Mouse (Mus musculus) midbrain, embryonic 12.5 days (tissue): Measurements from ENCODE around the gene Tedc1. TPM values are rescaled to one million over a fixed set of nuclear protein-coding genes. Genes with fewer than 3 reads are reported as not detected.
A peak's percentile ranks its signal among the peaks of the same experiment; 100 is the strongest.
"Not testable (repeated sequence)": the region's sequence is repeated elsewhere in the genome, so short reads cannot be mapped to it uniquely, and the experiment has no call there.

Experiments used
- ATAC-seq: fragments of 200-750 bp; cut with Nextera tagmentation; 2 replicates; pipeline ENCODE4 v1.8.0; 2017; ENCODE audit warnings: low read depth, moderate TSS enrichment, moderate library complexity; ENCODE audit not compliant: low FRiP score
- H3K27ac ChIP-seq: fragments of 300-500 bp; sonication (generic); replicated peaks from 2 replicates; pipeline ENCODE4 v1.5.1; 2016; ENCODE audit warnings: mild to moderate bottlenecking
- H3K27me3 ChIP-seq: fragments of 300-500 bp; sonication (generic); 2 replicates; pipeline ENCODE4 v1.6.1; 2016; ENCODE audit warnings: mild to moderate bottlenecking
- H3K36me3 ChIP-seq: fragments of 300-500 bp; sonication (generic); 2 replicates; pipeline ENCODE4 v1.6.1; 2016
- H3K4me1 ChIP-seq: fragments of 300-500 bp; sonication (generic); 2 replicates; pipeline ENCODE4 v1.6.1; 2016
- H3K4me2 ChIP-seq: fragments of 300-500 bp; sonication (generic); replicated peaks from 2 replicates; pipeline ENCODE4 v1.6.1; 2016; ENCODE audit warnings: mild to moderate bottlenecking, moderate library complexity
- H3K4me3 ChIP-seq: fragments of 300-500 bp; sonication (generic); 2 replicates; pipeline ENCODE4 v1.5.1; 2016; ENCODE audit warnings: mild to moderate bottlenecking
- H3K9ac ChIP-seq: fragments of 300-500 bp; sonication (generic); replicated peaks from 2 replicates; pipeline ENCODE4 v1.6.1; 2016; ENCODE audit warnings: mild to moderate bottlenecking, moderate library complexity
- H3K9me3 ChIP-seq: fragments of 300-500 bp; sonication (generic); 2 replicates; pipeline ENCODE4 v1.6.1; 2016; ENCODE audit warnings: mild to moderate bottlenecking
- WGBS: fragments of 180-500 bp; shearing (Covaris S2); methylation state at CpG from one replicate; pipeline ENCODE4 v1.1.7; 2016; 5-methylcytosine and 5-hydroxymethylcytosine counted together
- polyA plus RNA-seq: library from polyadenylated mRNA; unstranded; fragments of >200 nt; fragmentation: Nextera tagmentation; extraction: Ambion mirVana; gene quantifications from 2 replicates; pipeline ENCODE4 v1.2.1, GENCODE M21; 2016

Tedc1 gene
- polyA plus RNA-seq, 1 experiment from 2014 or later: 43.5 TPM

GRCm38 (mm10) chr12:113188349-113189055, 32.3 kb downstream of the Tedc1 start:
- Histone ChIP-seq H3K9ac (no peak overlapping the region), H3K27ac (no peak overlapping the region), H3K4me2 (peak overlapping the region; percentile 85), H3K4me3 (peak overlapping the region; percentile 68), H3K36me3 (peaks cover 30% of the 10 kb centered on the region), H3K9me3 (no peaks in the 10 kb centered on the region), H3K27me3 (peaks cover 18% of the 10 kb centered on the region), H3K4me1 (peaks cover 24% of the 10 kb centered on the region)
- WGBS: 89% methylated on average over 51 of the region's 51 CpGs
- no peak for ATAC-seq

- Histone ChIP-seq H3K27me3 (peaks cover under 1% of the 10 kb centered on the region), H3K9me3 (0 out of 2 replicates have a peak, but pooled peaks cover 9% of the 10 kb centered on the region), H3K4me2 (no peak overlapping the region), H3K4me3 (no peak overlapping the region), H3K4me1 (no peaks in the 10 kb centered on the region; the same call in 1 of the 2 replicates), H3K36me3 (peaks cover 27% of the 10 kb centered on the region), H3K27ac (no peak overlapping the region), H3K9ac (no peak overlapping the region)
- no peak for ATAC-seq
- 74% methylated on average over 2 of the region's 2 CpGs for WGBS
Measured at GRCm38 (mm10) chr12:113193423-113193822, 37.2 kb downstream of the Tedc1 start.

- H3K4me1 ChIP-seq: not testable (repeated sequence)
Measured at GRCm38 (mm10) chr12:113199132-113199531, 42.9 kb downstream of the Tedc1 start.

GRCm38 (mm10) chr12:113201301-113201700, 45.1 kb downstream of the Tedc1 start:
- no peak overlapping the region for H3K9ac ChIP-seq
- WGBS: 87% methylated on average over 4 of the region's 4 CpGs
- H3K9me3 ChIP-seq: no peaks in the 10 kb centered on the region
- ATAC-seq: no peak
- no peak overlapping the region for H3K4me3 ChIP-seq
- no peak overlapping the region for H3K27ac ChIP-seq
- no peak overlapping the region for H3K4me2 ChIP-seq
- no peaks in the 10 kb centered on the region for H3K4me1 ChIP-seq
- no peaks in the 10 kb centered on the region for H3K36me3 ChIP-seq
- no peaks in the 10 kb centered on the region for H3K27me3 ChIP-seq

More at GRCm38 (mm10) chr12:113199132-113199531, 42.9 kb downstream of the Tedc1 start:
- not testable (repeated sequence) for H3K27ac ChIP-seq, H3K9ac ChIP-seq, H3K9me3 ChIP-seq, H3K27me3 ChIP-seq, H3K36me3 ChIP-seq, H3K4me2 ChIP-seq, ATAC-seq, H3K4me3 ChIP-seq
- WGBS: 88% methylated on average over 3 of the region's 6 CpGs

- no peaks in the 10 kb centered on the region for H3K9me3 ChIP-seq
- H3K27me3 ChIP-seq: no peaks in the 10 kb centered on the region
- no peak overlapping the region for H3K4me2 ChIP-seq
- no peak overlapping the region for H3K4me3 ChIP-seq
- no peaks in the 10 kb centered on the region for H3K36me3 ChIP-seq
- no peak for ATAC-seq
- no peaks in the 10 kb centered on the region for H3K4me1 ChIP-seq
- no peak overlapping the region for H3K27ac ChIP-seq
- H3K9ac ChIP-seq: no peak overlapping the region
Measured at GRCm38 (mm10) chr12:113202008-113202407, 45.8 kb downstream of the Tedc1 start.

- WGBS: 79% methylated on average over 7 of the region's 7 CpGs
Measured at GRCm38 (mm10) chr12:113203522-113203921, 47.3 kb downstream of the Tedc1 start.

GRCm38 (mm10) chr12:113205251-113205942, 49.2 kb downstream of the Tedc1 start:
- Histone ChIP-seq H3K4me1 (no peaks in the 10 kb centered on the region), H3K9ac (no peak overlapping the region), H3K36me3 (no peaks in the 10 kb centered on the region), H3K27ac (no peak overlapping the region), H3K9me3 (no peaks in the 10 kb centered on the region), H3K27me3 (no peaks in the 10 kb centered on the region), H3K4me2 (no peak overlapping the region), H3K4me3 (no peak overlapping the region)
- 87% methylated on average over 7 of the region's 7 CpGs for WGBS
- no peak for ATAC-seq

More at GRCm38 (mm10) chr12:113203522-113203921, 47.3 kb downstream of the Tedc1 start:
- Histone ChIP-seq H3K9ac (no peak overlapping the region), H3K27ac (no peak overlapping the region), H3K27me3 (no peaks in the 10 kb centered on the region), H3K4me2 (no peak overlapping the region), H3K4me1 (no peaks in the 10 kb centered on the region), H3K4me3 (no peak overlapping the region), H3K36me3 (no peaks in the 10 kb centered on the region), H3K9me3 (no peaks in the 10 kb centered on the region)
- no peak for ATAC-seq

GRCm38 (mm10) chr12:113207737-113208136, 51.5 kb downstream of the Tedc1 start:
- Histone ChIP-seq H3K4me2 (no peak overlapping the region), H3K4me3 (no peak overlapping the region), H3K36me3 (no peaks in the 10 kb centered on the region), H3K27me3 (no peaks in the 10 kb centered on the region), H3K9ac (no peak overlapping the region), H3K4me1 (no peaks in the 10 kb centered on the region), H3K9me3 (no peaks in the 10 kb centered on the region), H3K27ac (no peak overlapping the region)
- no peak for ATAC-seq
- WGBS: 82% methylated on average over 6 of the region's 6 CpGs

GRCm38 (mm10) chr12:113210586-113211378, 54.6 kb downstream of the Tedc1 start:
- H3K9ac ChIP-seq: no peak overlapping the region
- H3K9me3 ChIP-seq: no peaks in the 10 kb centered on the region
- no peaks in the 10 kb centered on the region for H3K27me3 ChIP-seq
- no peak for ATAC-seq
- no peak overlapping the region for H3K4me2 ChIP-seq
- no peak overlapping the region for H3K4me3 ChIP-seq
- no peaks in the 10 kb centered on the region for H3K36me3 ChIP-seq
- WGBS: 87% methylated on average over 17 of the region's 17 CpGs
- H3K27ac ChIP-seq: no peak overlapping the region
- H3K4me1 ChIP-seq: no peaks in the 10 kb centered on the region

GRCm38 (mm10) chr12:113211772-113212171, 55.6 kb downstream of the Tedc1 start:
- no peak overlapping the region for H3K4me2 ChIP-seq
- H3K9me3 ChIP-seq: no peaks in the 10 kb centered on the region
- no peak overlapping the region for H3K9ac ChIP-seq
- 90% methylated on average over 5 of the region's 5 CpGs for WGBS
- H3K36me3 ChIP-seq: no peaks in the 10 kb centered on the region
- no peaks in the 10 kb centered on the region for H3K27me3 ChIP-seq
- no peak overlapping the region for H3K4me3 ChIP-seq
- H3K27ac ChIP-seq: no peak overlapping the region
- no peaks in the 10 kb centered on the region for H3K4me1 ChIP-seq
- ATAC-seq: no peak

- no peak overlapping the region for H3K4me2 ChIP-seq
- H3K4me3 ChIP-seq: no peak overlapping the region
- H3K9ac ChIP-seq: no peak overlapping the region
- 91% methylated on average over 10 of the region's 10 CpGs for WGBS
- H3K4me1 ChIP-seq: no peaks in the 10 kb centered on the region
- ATAC-seq: no peak
- H3K36me3 ChIP-seq: no peaks in the 10 kb centered on the region
- no peak overlapping the region for H3K27ac ChIP-seq
- H3K27me3 ChIP-seq: 0 out of 2 replicates have a peak, but pooled peaks cover 3% of the 10 kb centered on the region
- no peaks in the 10 kb centered on the region for H3K9me3 ChIP-seq
Measured at GRCm38 (mm10) chr12:113212326-113212924, 56.2 kb downstream of the Tedc1 start.
